ENCODE assay signal across 8 mouse cellular contexts in the genomic region with DNA sequence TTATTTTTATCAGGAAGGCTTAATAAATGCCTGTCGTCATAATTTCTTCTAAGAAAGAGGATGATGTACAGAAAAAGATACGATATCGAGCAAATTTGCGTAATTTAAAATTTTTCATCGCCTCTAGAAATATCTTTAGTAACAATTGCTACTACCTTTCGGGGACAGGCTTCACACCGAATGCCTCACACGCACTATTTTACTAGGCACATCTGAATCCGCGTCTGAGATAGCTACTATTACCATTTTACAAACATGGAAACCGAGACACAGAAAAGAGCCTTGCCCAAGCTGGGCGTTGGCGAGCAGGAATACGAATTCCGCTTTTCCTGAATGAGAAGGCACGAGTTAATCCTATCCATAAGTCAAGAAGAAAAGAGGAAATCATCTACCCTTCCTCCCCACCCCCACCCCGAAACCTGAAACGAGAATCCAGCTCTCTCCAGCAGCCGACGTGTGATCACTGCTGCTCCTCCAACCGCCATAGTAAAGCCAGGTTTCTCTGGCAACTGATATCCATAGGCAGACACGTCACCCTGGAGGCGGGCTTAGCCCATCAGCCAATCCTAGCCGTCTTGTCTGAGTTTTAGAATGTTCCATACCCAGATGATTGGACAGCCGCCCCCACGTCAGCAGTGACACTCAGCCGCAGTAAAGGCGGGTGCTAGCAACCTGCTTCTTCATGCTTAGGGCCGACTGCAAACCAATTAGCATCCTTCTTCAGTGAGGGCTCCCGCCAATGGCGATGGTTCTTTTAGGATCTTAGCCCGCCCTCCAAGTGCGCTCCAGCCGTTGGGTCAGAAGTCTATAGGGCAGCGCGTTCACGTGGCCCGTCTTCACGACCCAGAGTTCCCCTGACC. TPM values are rescaled to one million over a fixed set of nuclear protein-coding genes. Genes with fewer than 3 reads are reported as not detected.
DNase-seq lines count a peak whose midpoint lies in the region; ATAC-seq lines count a peak whose summit lies in the region.

No protein-coding gene starts in this region.

- DNase-seq in ovary, adult 18-20 months (ENCODE audit: low spot score) = peak; percentile 95
- DNase-seq in ovary, postnatal 36 days (ENCODE audit: low spot score) = no peak
- peak; percentile 100 for DNase-seq in heart, adult 11 months
- peak; percentile 87 for DNase-seq in kidney, adult 18-20 months
- DNase-seq in limb, embryonic 11.5 days (ENCODE audit: low spot score) = peak; percentile 89
- DNase-seq in midbrain, embryonic 14.5 days = peak; percentile 94
- DNase-seq in spleen, postnatal 10 days (ENCODE audit: low spot score in 2 of 2) = peak; percentile 70 to 93

- 25% methylated on average over 39 of the region's 39 CpGs for WGBS in embryonic facial prominence, embryonic 12.5 days
- WGBS in limb, embryonic 11.5 days = 21% methylated on average over 39 of the region's 39 CpGs
- WGBS in midbrain, embryonic 14.5 days = 28% methylated on average over 39 of the region's 39 CpGs

- no peak overlapping the region for H3K4me2 ChIP-seq in embryonic facial prominence, embryonic 12.5 days (replicated peaks)
- no peak overlapping the region for H3K4me2 ChIP-seq in limb, embryonic 11.5 days (ENCODE audit: low read depth, severe bottlenecking)
- H3K4me2 ChIP-seq in midbrain, embryonic 14.5 days (ENCODE audit: low read length) = peak overlapping the region; percentile 61

- peak overlapping the region; percentile 63 for H3K9ac ChIP-seq in embryonic facial prominence, embryonic 12.5 days
- H3K9ac ChIP-seq in limb, embryonic 11.5 days (ENCODE audit: low read length) = peak overlapping the region; percentile 65
- peak overlapping the region; percentile 66 for H3K9ac ChIP-seq in midbrain, embryonic 14.5 days (replicated peaks; ENCODE audit: low read length)

- H3K4me3 ChIP-seq in embryonic facial prominence, embryonic 12.5 days = peak overlapping the region; percentile 47
- H3K4me3 ChIP-seq in limb, embryonic 11.5 days (ENCODE audit: low read depth, low read length) = peak overlapping the region; percentile 47
- H3K4me3 ChIP-seq in midbrain, embryonic 14.5 days (replicated peaks; ENCODE audit: low read depth, low read length) = peak overlapping the region; percentile 49

- no peaks in the 10 kb centered on the region for H3K27me3 ChIP-seq in embryonic facial prominence, embryonic 12.5 days
- no peaks in the 10 kb centered on the region for H3K27me3 ChIP-seq in limb, embryonic 11.5 days (ENCODE audit: control insufficient read depth, insufficient read depth, low read length)
- no peaks in the 10 kb centered on the region for H3K27me3 ChIP-seq in midbrain, embryonic 14.5 days (ENCODE audit: control insufficient read depth, insufficient read depth, low read length)

- ATAC-seq in embryonic facial prominence, embryonic 12.5 days (ENCODE audit: insufficient number of reproducible peaks, insufficient read depth, low FRiP score, low TSS enrichment) = peak; percentile 98
- ATAC-seq in limb, embryonic 11.5 days (ENCODE audit: insufficient number of reproducible peaks, low FRiP score, low TSS enrichment, low read depth) = peak; percentile 97
- peak; percentile 97 for ATAC-seq in midbrain, embryonic 14.5 days (ENCODE audit: low FRiP score, low TSS enrichment)

- H3K27ac ChIP-seq in embryonic facial prominence, embryonic 12.5 days = peak overlapping the region; percentile 82
- peak overlapping the region; percentile 75 for H3K27ac ChIP-seq in limb, embryonic 11.5 days (replicated peaks; ENCODE audit: low read depth, low read length)
- H3K27ac ChIP-seq in midbrain, embryonic 14.5 days (replicated peaks; ENCODE audit: low read depth, low read length) = peak overlapping the region; percentile 86

- no peaks in the 10 kb centered on the region; the same call in 1 of the 2 replicates for H3K4me1 ChIP-seq in embryonic facial prominence, embryonic 12.5 days
- H3K4me1 ChIP-seq in limb, embryonic 11.5 days (ENCODE audit: control insufficient read depth, insufficient read depth, low read length) = no peaks in the 10 kb centered on the region
- 0 out of 2 replicates have a peak, but pooled peaks cover 6% of the 10 kb centered on the region for H3K4me1 ChIP-seq in midbrain, embryonic 14.5 days (ENCODE audit: control insufficient read depth, insufficient read depth, low read length)

- H3K9me3 ChIP-seq in embryonic facial prominence, embryonic 12.5 days = no peaks in the 10 kb centered on the region
- no peaks in the 10 kb centered on the region for H3K9me3 ChIP-seq in limb, embryonic 11.5 days (ENCODE audit: control insufficient read depth, low read length)
- H3K9me3 ChIP-seq in midbrain, embryonic 14.5 days (ENCODE audit: control insufficient read depth, low read length) = no peaks in the 10 kb centered on the region

- no peaks in the 10 kb centered on the region for H3K36me3 ChIP-seq in embryonic facial prominence, embryonic 12.5 days
- no peaks in the 10 kb centered on the region for H3K36me3 ChIP-seq in limb, embryonic 11.5 days (ENCODE audit: control insufficient read depth, insufficient read depth, low read length)
- peaks cover 5% of the 10 kb centered on the region; the same call in 1 of the 2 replicates for H3K36me3 ChIP-seq in midbrain, embryonic 14.5 days (ENCODE audit: control insufficient read depth, insufficient read depth, low read length)

RNA-seq across cellular contexts. Expression of a gene that starts 2.5 kb away (rescaled TPM):
- polyA plus RNA-seq in embryonic facial prominence, embryonic 12.5 days (2016; fragmentation: Nextera tagmentation; extraction: Ambion mirVana) = 595 and 635 TPM in 2 replicates
- 612 and 618 TPM in 2 replicates for polyA plus RNA-seq in limb, embryonic 11.5 days (2014; fragmentation: Nextera tagmentation; extraction: Ambion mirVana)
- 500 and 612 TPM in 2 replicates for polyA plus RNA-seq in midbrain, embryonic 14.5 days (2014; fragmentation: Nextera tagmentation; extraction: Ambion mirVana)

RNA-seq across cellular contexts. Expression of a gene that starts 33.2 kb away (rescaled TPM):
- 11.0 and 11.6 TPM in 2 replicates for polyA plus RNA-seq in embryonic facial prominence, embryonic 12.5 days (2016; fragmentation: Nextera tagmentation; extraction: Ambion mirVana)
- 7.6 and 8.8 TPM in 2 replicates for polyA plus RNA-seq in limb, embryonic 11.5 days (2014; fragmentation: Nextera tagmentation; extraction: Ambion mirVana)
- 25.2 and 26.8 TPM in 2 replicates for polyA plus RNA-seq in midbrain, embryonic 14.5 days (2014; fragmentation: Nextera tagmentation; extraction: Ambion mirVana)

RNA-seq across cellular contexts. Expression of a gene that starts 38.9 kb away (rescaled TPM):
- 0.11 TPM in 1 of 2 replicates, not detected in the other for polyA plus RNA-seq in embryonic facial prominence, embryonic 12.5 days (2016; fragmentation: Nextera tagmentation; extraction: Ambion mirVana)
- polyA plus RNA-seq in limb, embryonic 11.5 days (2014; fragmentation: Nextera tagmentation; extraction: Ambion mirVana) = 0.16 TPM in 1 of 2 replicates, not detected in the other
- 0.15 TPM in 1 of 2 replicates, not detected in the other for polyA plus RNA-seq in midbrain, embryonic 14.5 days (2014; fragmentation: Nextera tagmentation; extraction: Ambion mirVana)
